Mouse (Mus musculus): ENCODE results near the gene Ambra1.

GRCm38 (mm10) chr2:91834272-91834671 is 104.3 kb downstream of the Ambra1 start:
- TF ChIP-seq POLR2A (IDR thresholded peaks at IDR 0.05; ENCODE audit: insufficient read depth, low read depth, low read length) (no peak), CTCF (IDR thresholded peaks at IDR 0.05) (no peak), EP300 (IDR thresholded peaks at IDR 0.05; ENCODE audit: insufficient read depth, low read depth, low read length) (no peak)

Data from heart, adult 2 months (tissue).